Mouse (Mus musculus) heart, postnatal 0 days (tissue): ENCODE results near the gene Sall4.

Experiments used
- CTCF ChIP-seq: IDR thresholded peaks from 2 replicates; pipeline ENCODE4 v1.5.1; 2016; ENCODE audit warnings: antibody characterized with exemption, control low read depth, low read depth
- EP300 ChIP-seq: IDR thresholded peaks from 2 replicates; pipeline ENCODE4 v1.6.1; 2016; ENCODE audit warnings: antibody characterized with exemption, low read depth

GRCm38 (mm10) chr2:168803849-168804248 lies 36.1 kb upstream of the Sall4 start:
- TF ChIP-seq CTCF (no peak), EP300 (no peak)
